Mouse (Mus musculus): Measurements from ENCODE around the gene Ern2. TPM values are rescaled to one million over a fixed set of nuclear protein-coding genes. Genes with fewer than 3 reads are reported as not detected.
A peak's percentile ranks its signal among the peaks of the same experiment; 100 is the strongest.

Ern2 gene
- total and polyA plus RNA-seq, 2 experiments from 2014 or later: 0.96 to 3.0 TPM

- no peaks in the 10 kb centered on the region for H3K9me3 ChIP-seq (ENCODE audit: low read length)
- H3K4me1 ChIP-seq (ENCODE audit: insufficient read depth): peaks cover 8% of the 10 kb centered on the region; the same call in 1 of the 2 replicates
- DNase-seq (peak; percentile 14), ATAC-seq (no peak)
- WGBS: 75% methylated on average over 10 of the region's 10 CpGs
- no peaks in the 10 kb centered on the region for H3K27me3 ChIP-seq (ENCODE audit: insufficient read depth, low read length)
- peak; percentile 47 for TF ChIP-seq CTCF (IDR thresholded peaks at IDR 0.05; ENCODE audit: low read depth)
- H3K27ac ChIP-seq (ENCODE audit: low read depth, low read length): no peak overlapping the region
- no peak overlapping the region for H3K9ac ChIP-seq
- no peak overlapping the region for H3K4me3 ChIP-seq (ENCODE audit: low read depth, low read length)
- H3K4me2 ChIP-seq (ENCODE audit: low read depth): no peak overlapping the region
- peaks cover 46% of the 10 kb centered on the region for H3K36me3 ChIP-seq (ENCODE audit: insufficient read depth)
Observed at GRCm38 (mm10) chr7:122135070-122135469, 50.9 kb downstream of the Ern2 start.

- peak overlapping the region; percentile 96 for H3K4me3 ChIP-seq (ENCODE audit: low read depth, low read length)
- H3K9me3 ChIP-seq (ENCODE audit: low read length): no peaks in the 10 kb centered on the region
- no peak for DNase-seq
- TF ChIP-seq CTCF (IDR thresholded peaks at IDR 0.05; ENCODE audit: low read depth): no peak
- H3K9ac ChIP-seq: peak overlapping the region; percentile 87
- peaks cover 28% of the 10 kb centered on the region for H3K36me3 ChIP-seq (ENCODE audit: insufficient read depth)
- WGBS: 17% methylated on average over 8 of the region's 8 CpGs
- peaks cover 8% of the 10 kb centered on the region; the same call in 1 of the 2 replicates for H3K4me1 ChIP-seq (ENCODE audit: insufficient read depth)
- H3K27me3 ChIP-seq (ENCODE audit: insufficient read depth, low read length): no peaks in the 10 kb centered on the region
- H3K4me2 ChIP-seq (ENCODE audit: low read depth): peak overlapping the region; percentile 89
- H3K27ac ChIP-seq (ENCODE audit: low read depth, low read length): peak overlapping the region; percentile 86
- ATAC-seq: peak; percentile 37
Observed at GRCm38 (mm10) chr7:122133338-122133625, 52.7 kb downstream of the Ern2 start.

GRCm38 (mm10) chr7:122132497-122133337, 53.3 kb downstream of the Ern2 start, which contains the start of the genes Palb2 and Dctn5:
Gene Palb2 (minus strand): TSS chr7:122132985.
Gene Dctn5 (plus strand): TSS chr7:122133041.
- DNase-seq (peak; percentile 99), ATAC-seq (peak; percentile 99)
- H3K4me1 ChIP-seq (ENCODE audit: insufficient read depth): peaks cover 8% of the 10 kb centered on the region; the same call in 1 of the 2 replicates
- peak within 1 kb of the TSS; percentile 96 for H3K4me3 ChIP-seq (ENCODE audit: low read depth, low read length)
- peak within 1 kb of the TSS; percentile 86 for H3K27ac ChIP-seq (ENCODE audit: low read depth, low read length)
- TF ChIP-seq CTCF (IDR thresholded peaks at IDR 0.05; ENCODE audit: low read depth): no peak
- no peaks in the 10 kb centered on the region for H3K9me3 ChIP-seq (ENCODE audit: low read length)
- H3K4me2 ChIP-seq (ENCODE audit: low read depth): peak within 1 kb of the TSS; percentile 89
- peaks cover 22% of the 10 kb centered on the region for H3K36me3 ChIP-seq (ENCODE audit: insufficient read depth)
- no peaks in the 10 kb centered on the region for H3K27me3 ChIP-seq (ENCODE audit: insufficient read depth, low read length)
- H3K9ac ChIP-seq: peak within 1 kb of the TSS; percentile 87
- under 1% methylated on average over 54 of the region's 54 CpGs for WGBS

- TF ChIP-seq CTCF (IDR thresholded peaks at IDR 0.05; ENCODE audit: low read depth): no peak
- no peaks in the 10 kb centered on the region for H3K27me3 ChIP-seq (ENCODE audit: insufficient read depth, low read length)
- peak overlapping the region; percentile 89; the same call in 1 of the 2 replicates for H3K4me2 ChIP-seq (ENCODE audit: low read depth)
- H3K36me3 ChIP-seq (ENCODE audit: insufficient read depth): peaks cover 25% of the 10 kb centered on the region
- H3K4me3 ChIP-seq (ENCODE audit: low read depth, low read length): peak overlapping the region; percentile 96; the same call in 1 of the 2 replicates
- H3K9me3 ChIP-seq (ENCODE audit: low read length): no peaks in the 10 kb centered on the region
- peaks cover 8% of the 10 kb centered on the region; the same call in 1 of the 2 replicates for H3K4me1 ChIP-seq (ENCODE audit: insufficient read depth)
- ATAC-seq (no peak), DNase-seq (no peak)
- H3K27ac ChIP-seq (ENCODE audit: low read depth, low read length): no peak overlapping the region
- H3K9ac ChIP-seq: no peak overlapping the region
Observed at GRCm38 (mm10) chr7:122131834-122132233, 54.2 kb downstream of the Ern2 start.

GRCm38 (mm10) chr7:122126946-122127345, 59.1 kb downstream of the Ern2 start:
- Histone ChIP-seq H3K36me3 (ENCODE audit: insufficient read depth) (peaks cover 6% of the 10 kb centered on the region), H3K4me3 (ENCODE audit: low read depth, low read length) (no peak overlapping the region), H3K4me1 (ENCODE audit: insufficient read depth) (no peaks in the 10 kb centered on the region), H3K27ac (ENCODE audit: low read depth, low read length) (no peak overlapping the region), H3K27me3 (ENCODE audit: insufficient read depth, low read length) (no peaks in the 10 kb centered on the region), H3K9ac (no peak overlapping the region), H3K9me3 (ENCODE audit: low read length) (no peaks in the 10 kb centered on the region), H3K4me2 (ENCODE audit: low read depth) (no peak overlapping the region)
- TF ChIP-seq CTCF (IDR thresholded peaks at IDR 0.05; ENCODE audit: low read depth): no peak
- ATAC-seq (no peak), DNase-seq (no peak)
- 92% methylated on average over 11 of the region's 11 CpGs for WGBS

- DNase-seq: no peak
- 75% methylated on average over 8 of the region's 8 CpGs for WGBS
- peak; percentile 22; the same call in 1 of the 2 replicates for TF ChIP-seq CTCF (IDR thresholded peaks at IDR 0.05; ENCODE audit: low read depth)
- no peak overlapping the region for H3K9ac ChIP-seq
- ATAC-seq: no peak
- peaks cover 8% of the 10 kb centered on the region for H3K36me3 ChIP-seq (ENCODE audit: insufficient read depth)
- H3K4me1 ChIP-seq (ENCODE audit: insufficient read depth): no peaks in the 10 kb centered on the region
- H3K4me2 ChIP-seq (ENCODE audit: low read depth): no peak overlapping the region
- H3K27ac ChIP-seq (ENCODE audit: low read depth, low read length): no peak overlapping the region
- no peak overlapping the region for H3K4me3 ChIP-seq (ENCODE audit: low read depth, low read length)
- no peaks in the 10 kb centered on the region for H3K27me3 ChIP-seq (ENCODE audit: insufficient read depth, low read length)
- H3K9me3 ChIP-seq (ENCODE audit: low read length): no peaks in the 10 kb centered on the region
Observed at GRCm38 (mm10) chr7:122125636-122126035, 60.4 kb downstream of the Ern2 start.

GRCm38 (mm10) chr7:122123518-122123917, 62.5 kb downstream of the Ern2 start:
- DNase-seq: no peak
- Histone ChIP-seq H3K36me3 (ENCODE audit: insufficient read depth) (peaks cover 9% of the 10 kb centered on the region), H3K4me3 (ENCODE audit: low read depth, low read length) (no peak overlapping the region), H3K9me3 (ENCODE audit: low read length) (no peaks in the 10 kb centered on the region), H3K4me2 (ENCODE audit: low read depth) (no peak overlapping the region), H3K27ac (ENCODE audit: low read depth, low read length) (no peak overlapping the region), H3K4me1 (ENCODE audit: insufficient read depth) (no peaks in the 10 kb centered on the region), H3K27me3 (ENCODE audit: insufficient read depth, low read length) (no peaks in the 10 kb centered on the region), H3K9ac (no peak overlapping the region)
- 85% methylated on average over 4 of the region's 4 CpGs for WGBS
- TF ChIP-seq CTCF (IDR thresholded peaks at IDR 0.05; ENCODE audit: low read depth): no peak
- no peak for ATAC-seq

Other genes with a start within 250 kb of the Ern2 start
- gene Cog7, start 204.5 kb downstream of the Ern2 start, total RNA-seq (2014; rRNA removed): 23.4 and 32.5 TPM in 2 replicates
- gene Cog7, start 204.5 kb downstream of the Ern2 start, polyA plus RNA-seq (2015; fragmentation: Nextera tagmentation; extraction: Ambion mirVana): 7.9 and 24.7 TPM in 2 replicates
- gene Gga2, start 165.0 kb downstream of the Ern2 start, total RNA-seq (2014; rRNA removed): 29.5 and 29.8 TPM in 2 replicates
- 17.7 and 25.5 TPM in 2 replicates for gene Gga2, start 165.0 kb downstream of the Ern2 start, polyA plus RNA-seq (2015; fragmentation: Nextera tagmentation; extraction: Ambion mirVana)
- 76.2 and 105 TPM in 2 replicates for gene Ubfd1, start 119.0 kb downstream of the Ern2 start, total RNA-seq (2014; rRNA removed)
- 38.5 and 54.5 TPM in 2 replicates for gene Ubfd1, start 119.0 kb downstream of the Ern2 start, polyA plus RNA-seq (2015; fragmentation: Nextera tagmentation; extraction: Ambion mirVana)
- 13.4 and 16.7 TPM in 2 replicates for gene Ears2, start 118.9 kb downstream of the Ern2 start, total RNA-seq (2014; rRNA removed)
- 8.3 and 8.8 TPM in 2 replicates for gene Ears2, start 118.9 kb downstream of the Ern2 start, polyA plus RNA-seq (2015; fragmentation: Nextera tagmentation; extraction: Ambion mirVana)
- 28.4 and 42.9 TPM in 2 replicates for gene Ndufab1, start 84.3 kb downstream of the Ern2 start, total RNA-seq (2014; rRNA removed)
- gene Ndufab1, start 84.3 kb downstream of the Ern2 start, polyA plus RNA-seq (2015; fragmentation: Nextera tagmentation; extraction: Ambion mirVana): 655 and 742 TPM in 2 replicates
- 1.8 and 4.1 TPM in 2 replicates for gene Palb2, start 53.2 kb downstream of the Ern2 start, total RNA-seq (2014; rRNA removed)
- 1.3 and 1.4 TPM in 2 replicates for gene Palb2, start 53.2 kb downstream of the Ern2 start, polyA plus RNA-seq (2015; fragmentation: Nextera tagmentation; extraction: Ambion mirVana)
- gene Dctn5, start 53.2 kb downstream of the Ern2 start, total RNA-seq (2014; rRNA removed): 108 and 114 TPM in 2 replicates
- 136 and 157 TPM in 2 replicates for gene Dctn5, start 53.2 kb downstream of the Ern2 start, polyA plus RNA-seq (2015; fragmentation: Nextera tagmentation; extraction: Ambion mirVana)
- 4.0 and 7.3 TPM in 2 replicates for gene Plk1, start 26.8 kb downstream of the Ern2 start, total RNA-seq (2014; rRNA removed)
- 10.5 and 11.4 TPM in 2 replicates for gene Plk1, start 26.8 kb downstream of the Ern2 start, polyA plus RNA-seq (2015; fragmentation: Nextera tagmentation; extraction: Ambion mirVana)
- gene Chp2, start 33.3 kb upstream of the Ern2 start, total RNA-seq (2014; rRNA removed): 1.00 and 1.5 TPM in 2 replicates
- gene Chp2, start 33.3 kb upstream of the Ern2 start, polyA plus RNA-seq (2015; fragmentation: Nextera tagmentation; extraction: Ambion mirVana): 0.98 and 1.1 TPM in 2 replicates
- gene Prkcb, start 102.5 kb upstream of the Ern2 start, total RNA-seq (2014; rRNA removed): 182 and 207 TPM in 2 replicates
- 91.8 and 145 TPM in 2 replicates for gene Prkcb, start 102.5 kb upstream of the Ern2 start, polyA plus RNA-seq (2015; fragmentation: Nextera tagmentation; extraction: Ambion mirVana)